ENCODE assay signal across 7 mouse cellular contexts in the genomic region with DNA sequence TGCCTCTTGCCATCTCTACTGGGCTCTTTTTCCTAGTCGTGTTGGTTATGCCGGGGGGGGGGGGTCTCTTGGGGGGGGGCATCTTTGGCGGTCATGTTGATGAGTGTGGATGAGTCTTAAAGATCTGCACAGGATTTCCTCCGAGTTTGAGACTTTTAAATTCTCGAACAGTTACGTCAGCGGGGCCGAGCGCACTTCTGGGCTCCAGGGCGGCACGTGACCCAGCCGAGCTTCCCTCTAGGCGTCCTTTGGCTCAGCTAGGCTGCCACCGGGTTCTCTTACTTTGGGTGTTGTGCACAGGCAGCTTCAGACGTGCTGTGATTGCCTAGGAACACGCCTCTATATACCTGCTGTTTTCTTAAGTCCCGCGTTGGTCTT.
A peak's percentile ranks its signal among the peaks of the same experiment; 100 is the strongest.
DNase-seq lines count a peak whose midpoint lies in the region; ATAC-seq and TF ChIP-seq lines count a peak whose summit lies in the region.

No protein-coding gene starts in this region.

- under 1% methylated on average over 18 of the region's 18 CpGs for WGBS in intestine, embryonic 16.5 days
- 1% methylated on average over 17 of the region's 18 CpGs for WGBS in lung, embryonic 14.5 days
- 1% methylated on average over 18 of the region's 18 CpGs for WGBS in neural tube, embryonic 15.5 days

- no peaks in the 10 kb centered on the region for H3K9me3 ChIP-seq in intestine, embryonic 16.5 days (ENCODE audit: control insufficient read depth, low read length)
- H3K9me3 ChIP-seq in lung, embryonic 14.5 days (ENCODE audit: low read depth, low read length): no peaks in the 10 kb centered on the region
- no peaks in the 10 kb centered on the region for H3K9me3 ChIP-seq in neural tube, embryonic 15.5 days (replicated peaks)

- H3K27me3 ChIP-seq in intestine, embryonic 16.5 days (replicated peaks; ENCODE audit: control insufficient read depth, insufficient read depth, low read length): no peaks in the 10 kb centered on the region
- H3K27me3 ChIP-seq in lung, embryonic 14.5 days (ENCODE audit: insufficient read depth, low read length): no peaks in the 10 kb centered on the region
- H3K27me3 ChIP-seq in neural tube, embryonic 15.5 days (replicated peaks): 0 out of 2 replicates have a peak, but pooled peaks cover 5% of the 10 kb centered on the region

- no peaks in the 10 kb centered on the region for H3K36me3 ChIP-seq in intestine, embryonic 16.5 days (ENCODE audit: control insufficient read depth, insufficient read depth, low read length)
- no peaks in the 10 kb centered on the region for H3K36me3 ChIP-seq in lung, embryonic 14.5 days (ENCODE audit: insufficient read depth)
- H3K36me3 ChIP-seq in neural tube, embryonic 15.5 days: no peaks in the 10 kb centered on the region

- peak overlapping the region; percentile 84 for H3K4me2 ChIP-seq in intestine, embryonic 16.5 days (ENCODE audit: low read depth, low read length)
- peak overlapping the region; percentile 94 for H3K4me2 ChIP-seq in lung, embryonic 14.5 days
- H3K4me2 ChIP-seq in neural tube, embryonic 15.5 days: peak overlapping the region; percentile 99

- peak overlapping the region; percentile 86 for H3K9ac ChIP-seq in intestine, embryonic 16.5 days (ENCODE audit: low read depth, low read length)
- H3K9ac ChIP-seq in lung, embryonic 14.5 days: peak overlapping the region; percentile 94
- H3K9ac ChIP-seq in neural tube, embryonic 15.5 days (replicated peaks): peak overlapping the region; percentile 41

- peak; percentile 90 for DNase-seq in NIH3T3 (ENCODE audit: low read depth)
- peak; percentile 32 for DNase-seq in c-Kit-positive CD71-positive TER-119-negative erythroid progenitor cells, embryonic 14.5 days (ENCODE audit: low read depth)
- peak; percentile 51 to 81 for DNase-seq in gastrocnemius, postnatal 4 days (ENCODE audit: low spot score in 2 of 2)
- DNase-seq in lung, embryonic 14.5 days: peak; percentile 94
- DNase-seq in urinary bladder, adult 2 months (ENCODE audit: low spot score): peak; percentile 71

- H3K4me3 ChIP-seq in intestine, embryonic 16.5 days (ENCODE audit: low read length): peak overlapping the region; percentile 68
- H3K4me3 ChIP-seq in lung, embryonic 14.5 days (ENCODE audit: low read depth, low read length): peak overlapping the region; percentile 68
- peak overlapping the region; percentile 51 for H3K4me3 ChIP-seq in neural tube, embryonic 15.5 days (replicated peaks)

- peaks cover 33% of the 10 kb centered on the region for H3K4me1 ChIP-seq in intestine, embryonic 16.5 days (ENCODE audit: control insufficient read depth, insufficient read depth, low read length)
- H3K4me1 ChIP-seq in lung, embryonic 14.5 days (ENCODE audit: insufficient read depth): peaks cover 10% of the 10 kb centered on the region
- peaks cover 19% of the 10 kb centered on the region for H3K4me1 ChIP-seq in neural tube, embryonic 15.5 days

- H3K27ac ChIP-seq in intestine, embryonic 16.5 days (ENCODE audit: low read length): peak overlapping the region; percentile 98
- peak overlapping the region; percentile 99 for H3K27ac ChIP-seq in lung, embryonic 14.5 days (ENCODE audit: low read depth)
- peak overlapping the region; percentile 74 for H3K27ac ChIP-seq in neural tube, embryonic 15.5 days (replicated peaks)

- peak; percentile 63 for ATAC-seq in intestine, embryonic 16.5 days
- ATAC-seq in lung, embryonic 14.5 days (ENCODE audit: insufficient read depth): peak; percentile 76
- ATAC-seq in neural tube, embryonic 15.5 days (ENCODE audit: low FRiP score): peak; percentile 64

- no peak for TF ChIP-seq CTCF in lung, embryonic 14.5 days (IDR thresholded peaks at IDR 0.05; ENCODE audit: low read depth)

Comparison
In these comparisons a context has a peak if more than half of its experiments do, and no peak if none do; other contexts are left out.
1. Peak in every context shown above with its lines: DNase-seq, ATAC-seq, H3K4me3 ChIP-seq and H3K27ac ChIP-seq.
2. DNase-seq: peak in every context shown above with its lines; median percentile 94 in lung, embryonic 14.5 days; 90 in NIH3T3; 71 in urinary bladder, adult 2 months; 66 in gastrocnemius, postnatal 4 days; 32 in c-Kit-positive CD71-positive TER-119-negative erythroid progenitor cells, embryonic 14.5 days.
3. H3K9ac ChIP-seq: peak in every context shown above with its lines; median percentile 94 in lung, embryonic 14.5 days; 86 in intestine, embryonic 16.5 days; 41 in neural tube, embryonic 15.5 days.